Mouse (Mus musculus): Measurements from ENCODE around the gene Socs5.

DNA sequence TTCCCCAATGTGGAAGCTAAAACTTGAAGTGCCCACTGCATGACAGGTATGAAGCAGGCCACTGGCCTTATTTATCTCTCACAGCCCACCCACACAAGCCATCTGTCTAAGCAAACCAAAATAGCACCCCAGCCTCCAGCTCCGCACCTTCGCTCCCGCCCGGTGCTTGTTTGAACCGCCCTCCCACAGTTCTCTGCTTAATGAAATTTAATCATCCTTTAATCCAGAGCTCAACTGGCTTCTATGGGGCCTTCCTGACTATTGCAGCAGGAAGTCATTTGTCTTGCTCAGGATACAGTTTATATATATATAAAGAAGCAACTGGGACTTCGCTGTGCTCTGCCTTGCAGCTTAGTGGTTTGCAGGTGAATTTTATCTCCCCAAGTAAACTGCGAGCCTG, 44.0 kb upstream of the Socs5 start:
- TF ChIP-seq ZC3H11A (IDR thresholded peaks at IDR 0.05; ENCODE audit: borderline replicate concordance, low read depth, low read length) (no peak), ZNF384 (IDR thresholded peaks at IDR 0.05; ENCODE audit: low read depth, low read length) (no peak)
